Mouse (Mus musculus): ENCODE data around the gene Morf4l2.
"Not testable (repeated sequence)": the region's sequence is repeated elsewhere in the genome, so short reads cannot be mapped to it uniquely, and the experiment has no call there.

The Morf4l2 gene

GRCm38 (mm10) chrX:136743459-136743858 is at the start of gene Morf4l2:
Morf4l2 (minus strand) TSS chrX:136743690.
- no peak for DNase-seq (ENCODE audit: low spot score)

DNA sequence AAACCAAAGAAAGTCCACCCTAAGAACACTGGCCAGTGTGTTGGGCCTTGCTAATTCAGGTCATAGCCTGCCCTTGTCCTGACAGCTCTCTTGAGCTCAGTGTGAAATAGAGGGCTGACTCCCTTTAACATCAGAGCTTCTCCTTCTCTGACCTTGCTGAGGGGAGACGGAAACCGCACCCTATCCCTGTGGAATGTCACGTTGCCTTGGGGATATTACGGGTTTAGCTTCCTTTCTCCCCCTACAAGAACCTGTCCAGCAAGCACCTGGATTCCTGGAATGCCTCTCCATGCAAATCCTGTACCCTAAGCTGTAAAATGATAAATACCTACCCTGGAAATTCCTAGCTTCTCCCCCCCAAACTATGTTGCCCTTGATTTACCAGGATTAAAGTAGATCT is 46.0 kb upstream of the Morf4l2 start:
- DNase-seq (ENCODE audit: low spot score) = no peak

- no peak for DNase-seq (ENCODE audit: low spot score)
Measured at GRCm38 (mm10) chrX:136780041-136780440, 36.6 kb upstream of the Morf4l2 start, which contains the start of gene Glra4. Glra4 (minus strand) TSS chrX:136780141.

DNA sequence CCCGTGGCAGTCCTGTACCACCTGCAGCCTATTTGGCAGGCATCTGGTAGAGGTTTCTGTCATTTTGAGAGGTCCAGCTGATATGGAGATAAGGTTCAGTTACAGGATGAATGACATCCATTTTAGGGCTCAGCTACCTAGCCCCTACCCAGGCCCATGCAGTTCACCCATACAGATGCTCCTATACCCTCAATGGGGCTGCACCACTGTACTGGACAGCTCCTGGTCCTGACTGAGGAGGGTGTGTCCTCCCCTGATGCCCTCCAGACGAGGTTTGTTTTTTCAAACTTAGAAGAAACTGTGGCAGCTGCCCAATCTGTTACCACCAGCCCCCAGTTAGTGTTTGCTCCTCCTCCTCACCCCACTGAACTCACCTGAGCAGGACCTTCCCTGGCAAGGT is 35.8 kb upstream of the Morf4l2 start:
- no peak for DNase-seq (ENCODE audit: low spot score)

DNA sequence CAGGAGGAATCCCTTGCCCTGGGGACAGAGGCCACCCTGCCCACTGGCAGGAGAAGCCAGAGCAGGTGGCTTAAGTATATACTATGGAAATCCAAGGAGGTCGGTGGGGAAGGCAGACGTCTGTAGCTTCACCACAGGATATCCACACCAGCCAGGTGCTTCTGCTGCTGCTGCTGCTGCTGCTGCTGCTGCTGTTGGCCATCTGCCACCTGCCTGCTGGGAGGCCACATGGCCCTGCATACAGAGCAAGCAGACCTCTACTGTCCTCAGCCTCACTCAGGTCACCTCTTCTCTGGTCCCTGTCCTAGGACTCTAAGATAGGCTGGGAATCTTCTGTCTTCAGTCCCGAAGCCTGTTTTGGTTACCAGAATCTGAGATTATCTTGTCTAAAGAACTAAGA is 34.6 kb upstream of the Morf4l2 start:
- no peak for DNase-seq (ENCODE audit: low spot score)

GRCm38 (mm10) chrX:136773035-136773434 is 29.5 kb upstream of the Morf4l2 start:
- DNase-seq (ENCODE audit: low spot score) = no peak

DNA sequence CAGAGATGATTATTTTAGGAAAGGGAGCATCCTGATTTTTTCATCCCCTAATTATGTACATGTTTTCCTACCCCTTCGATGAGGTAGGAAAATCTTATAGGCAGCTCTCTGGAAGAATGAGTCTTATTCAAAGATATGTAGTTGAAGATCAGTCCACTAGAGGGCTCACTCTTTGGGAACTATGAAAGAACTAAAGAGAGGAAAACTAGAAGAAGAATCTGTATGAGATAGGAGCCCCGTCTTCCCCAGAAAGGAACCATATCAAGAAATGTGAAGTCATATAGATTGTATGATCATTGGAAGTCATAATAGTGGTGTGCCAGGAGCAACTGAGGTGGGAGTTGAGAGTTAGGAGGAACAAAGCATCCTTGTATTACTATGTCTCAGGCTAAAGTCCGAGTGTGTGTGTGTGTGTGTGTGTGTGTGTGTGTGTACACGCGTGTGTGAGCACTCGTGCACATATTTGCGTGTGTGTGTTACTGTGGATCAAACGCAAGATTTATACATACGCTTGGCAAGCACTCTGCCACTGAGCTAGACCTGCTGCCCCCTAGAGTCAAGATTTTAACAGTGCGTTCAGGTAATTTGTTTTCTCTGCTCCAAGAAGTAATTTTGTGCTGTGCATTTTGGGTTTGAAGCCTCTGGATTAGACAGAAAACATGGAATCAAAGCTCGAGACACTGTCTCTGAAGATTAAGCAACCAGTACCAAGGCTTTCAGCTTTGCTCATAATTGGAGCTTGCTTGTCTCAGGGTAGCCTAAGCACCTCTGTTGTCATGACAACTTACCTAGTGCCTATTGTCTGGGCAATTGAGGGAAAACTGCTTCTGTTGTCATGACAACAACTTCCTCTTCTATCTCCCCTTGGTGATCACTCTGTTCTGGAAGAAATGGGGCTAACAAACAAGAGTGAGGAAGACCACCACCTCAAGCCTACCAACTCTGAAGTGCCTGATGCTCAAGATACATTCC is 17.9 kb upstream of the Morf4l2 start:
- no peak for DNase-seq (ENCODE audit: low spot score)

DNA sequence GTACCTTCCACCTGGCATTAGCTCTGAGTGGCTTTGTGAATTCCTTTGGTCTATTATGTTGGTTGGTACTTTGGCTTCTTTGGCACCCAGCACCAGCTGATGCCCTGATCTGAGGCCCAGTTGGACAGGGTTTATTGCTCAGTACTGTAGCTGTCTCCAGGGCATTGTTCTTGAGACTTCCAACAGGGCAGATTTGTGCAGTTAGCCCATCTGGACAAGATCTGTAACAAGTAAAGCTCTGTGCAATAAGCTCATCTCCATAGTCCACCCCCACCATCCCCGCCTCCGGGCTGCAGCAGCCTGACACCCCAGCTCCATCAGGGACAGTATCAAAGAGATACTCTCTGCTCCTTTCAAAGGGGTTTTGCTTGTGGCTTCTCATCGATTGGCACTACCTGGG is 12.0 kb upstream of the Morf4l2 start:
- DNase-seq (ENCODE audit: low spot score) = no peak

DNA sequence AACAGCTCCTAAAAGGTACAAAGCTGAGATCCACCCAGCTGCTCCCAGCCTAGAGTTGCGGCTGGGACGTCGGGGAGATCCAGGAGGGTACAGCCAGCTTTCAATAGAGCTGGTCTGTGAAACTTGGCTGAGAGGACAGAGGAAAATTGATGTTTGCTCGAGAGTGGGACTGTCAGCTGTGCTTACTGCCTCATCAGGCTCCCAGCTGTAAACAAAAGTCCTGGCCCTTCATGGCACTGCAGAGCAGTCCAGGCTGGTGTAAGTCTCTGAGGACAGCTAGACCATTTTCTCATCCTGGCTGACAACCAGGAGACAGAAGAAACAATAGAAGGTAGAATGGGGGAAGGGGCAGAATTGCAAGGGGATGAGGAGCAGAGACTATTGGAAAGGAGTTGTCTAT is 5.8 kb upstream of the Morf4l2 start:
- no peak for DNase-seq (ENCODE audit: low spot score)

GRCm38 (mm10) chrX:136744663-136745062 is 1.2 kb upstream of the Morf4l2 start:
- DNase-seq (ENCODE audit: low spot score) = no peak

DNA sequence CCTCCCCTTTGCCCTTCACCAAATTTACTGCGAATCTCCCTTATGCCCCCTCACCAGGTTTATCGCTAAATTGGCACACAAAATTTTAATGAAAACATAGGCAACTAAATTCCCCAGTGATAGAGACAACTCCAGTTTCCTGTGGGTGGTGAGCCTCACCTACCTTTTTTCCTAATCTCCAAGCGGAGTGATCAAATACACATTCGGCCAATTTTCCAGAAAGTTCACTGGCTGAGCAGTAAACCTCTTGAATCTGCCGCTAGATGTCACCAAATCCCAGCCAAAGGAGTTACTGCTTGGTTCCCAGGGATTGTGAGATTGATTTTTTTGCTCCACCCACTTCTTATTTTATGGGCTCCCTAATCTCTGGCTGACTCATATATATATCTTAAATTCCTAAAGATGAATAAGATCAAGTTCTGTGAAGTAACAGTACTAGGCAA is 808 bp downstream of the Morf4l2 start:
- peak; percentile 30 for DNase-seq (ENCODE audit: low spot score)

DNA sequence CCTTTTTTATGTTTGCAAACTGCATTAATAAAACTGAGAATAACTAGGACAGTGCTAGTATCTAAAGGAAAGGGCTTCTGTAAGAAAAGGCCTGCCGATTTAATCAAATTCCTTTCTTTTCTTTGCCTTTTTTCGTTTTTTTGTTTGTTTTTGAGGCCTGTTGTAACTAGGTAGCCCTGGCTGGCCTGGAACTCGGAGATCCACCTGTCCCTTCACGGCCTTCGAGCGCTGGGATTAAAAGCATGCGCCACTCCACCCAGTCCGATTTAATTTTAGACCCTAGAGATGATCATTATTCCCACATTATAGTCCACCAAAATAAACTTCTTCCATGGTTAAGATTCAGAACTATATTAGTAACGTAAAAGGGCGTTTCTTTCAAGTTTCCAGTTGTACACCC is 1.2 kb downstream of the Morf4l2 start:
- DNase-seq (ENCODE audit: low spot score) = no peak

GRCm38 (mm10) chrX:136741651-136742201 is 1.8 kb downstream of the Morf4l2 start:
- DNase-seq (ENCODE audit: low spot score) = peak; percentile 74

- peak; percentile 70 for DNase-seq (ENCODE audit: low spot score)
Measured at GRCm38 (mm10) chrX:136740791-136741650, 2.5 kb downstream of the Morf4l2 start.

DNA sequence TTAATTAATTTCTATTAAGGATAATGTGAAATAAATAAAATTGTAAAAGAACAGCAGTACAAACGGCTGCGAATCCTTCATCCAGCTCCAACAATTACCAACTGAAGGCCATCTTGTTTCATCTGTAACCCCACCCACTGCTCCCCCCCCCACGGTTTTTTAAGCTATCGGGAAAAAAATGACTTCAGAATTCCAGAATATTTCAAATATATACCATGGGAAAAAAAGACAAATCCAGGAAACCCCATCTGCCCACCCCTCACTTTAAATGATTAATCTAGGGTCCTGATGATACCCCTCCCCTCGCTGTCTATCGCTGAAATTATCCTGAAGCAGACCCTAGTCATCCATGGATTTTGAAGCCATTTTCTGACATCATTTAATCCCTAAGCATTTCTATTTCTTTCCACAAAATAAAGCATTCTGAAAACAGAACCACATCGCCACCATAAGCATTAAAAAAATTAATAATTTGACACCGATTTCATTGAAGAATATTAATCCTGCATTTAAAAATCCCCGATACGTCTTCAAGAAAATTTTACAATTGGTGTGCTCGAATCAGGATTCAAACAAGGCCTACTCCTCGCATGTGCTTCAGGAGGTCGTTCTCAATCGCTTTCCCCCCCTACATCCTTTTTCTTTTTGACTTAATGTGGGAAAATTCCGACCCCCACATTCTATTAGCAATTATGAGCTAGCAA is 3.3 kb downstream of the Morf4l2 start:
- DNase-seq (ENCODE audit: low spot score) = no peak

GRCm38 (mm10) chrX:136732016-136732415 is 11.5 kb downstream of the Morf4l2 start:
- no peak for DNase-seq (ENCODE audit: low spot score)

- not testable (repeated sequence) for DNase-seq (ENCODE audit: low spot score)
Measured at GRCm38 (mm10) chrX:136714742-136715474, 28.6 kb downstream of the Morf4l2 start.

DNA sequence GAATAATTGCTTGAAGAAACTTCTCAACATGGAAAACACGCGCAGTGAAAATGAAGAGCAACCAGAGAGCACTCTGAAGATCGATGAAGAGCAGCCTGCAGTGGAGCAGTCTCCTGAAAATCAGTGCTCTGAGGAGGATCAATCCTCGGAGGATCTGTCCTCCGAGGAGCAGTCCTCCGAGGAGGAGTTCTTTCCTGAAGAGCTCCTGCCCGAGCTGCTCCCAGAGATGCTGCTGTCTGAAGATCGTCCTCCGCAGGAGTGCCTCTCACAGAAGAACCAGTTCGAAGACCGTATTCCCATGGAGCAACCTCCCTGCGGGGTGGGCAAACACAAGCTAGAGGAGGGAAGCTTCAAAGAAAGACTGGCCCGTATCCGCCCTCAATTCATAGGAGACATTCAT is 34.7 kb downstream of the Morf4l2 start:
- no peak for DNase-seq (ENCODE audit: low spot score)

GRCm38 (mm10) chrX:136708168-136708681 is 35.3 kb downstream of the Morf4l2 start:
- DNase-seq (ENCODE audit: low spot score) = peak; percentile 5

DNA sequence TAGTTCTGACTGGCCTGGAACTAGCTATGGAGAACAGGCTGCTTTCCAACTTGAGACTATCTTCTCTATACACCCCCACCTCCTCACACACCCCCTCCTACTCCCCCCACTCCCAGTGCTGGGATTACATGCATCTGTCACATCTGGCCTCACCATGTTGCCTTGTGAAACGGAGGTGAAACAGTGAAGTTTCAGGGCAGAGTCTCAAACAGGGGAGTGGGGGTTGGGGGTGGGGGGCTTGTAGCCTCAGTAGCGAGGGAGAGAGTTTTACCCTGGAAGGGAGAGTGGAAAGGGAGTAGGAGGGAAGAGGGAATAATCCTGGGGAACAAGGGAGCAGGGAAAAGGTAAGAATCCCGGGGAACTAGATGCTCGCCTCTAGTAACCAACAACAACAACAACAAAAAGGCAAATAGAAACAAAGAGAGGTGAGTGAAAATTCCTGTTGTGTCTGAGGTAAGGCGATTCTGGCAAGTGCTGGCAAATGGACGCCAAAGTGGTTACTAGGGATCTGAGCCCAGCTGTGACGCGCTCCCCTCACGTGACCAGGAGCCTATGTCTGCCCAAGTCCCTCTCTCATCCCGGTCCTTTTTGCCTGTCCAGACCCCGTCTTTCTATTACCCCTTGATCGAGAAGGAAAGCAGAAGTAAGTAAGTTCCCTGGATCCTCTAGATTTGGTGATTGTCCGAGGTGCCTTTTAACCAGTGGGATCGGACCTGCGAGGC is 35.9 kb downstream of the Morf4l2 start, which contains the start of gene Tceal1:
Tceal1 (plus strand) TSS at position 537 of the 722 bp plus-strand sequence.
- DNase-seq (ENCODE audit: low spot score) = peak; percentile 41

Data from urinary bladder, postnatal 25 days (tissue).